Mouse (Mus musculus) liver, embryonic 11.5 days (tissue): ENCODE data around the gene Ephb2. TPM values are rescaled to one million over a fixed set of nuclear protein-coding genes. Genes with fewer than 3 reads are reported as not detected.

Experiments
- ATAC-seq: fragments of 200-750 bp; cut with Nextera tagmentation; replicated peaks from 2 replicates; pipeline ENCODE4 v1.8.0; 2017; ENCODE audit warnings: moderate number of reproducible peaks, mild to moderate bottlenecking, moderate TSS enrichment, moderate library complexity; ENCODE audit not compliant: low FRiP score
- DNase-seq: peaks from one replicate; pipeline ENCODE4 v3.0.0-alpha.2; 2017; ENCODE audit warnings: low spot score
- H3K27ac ChIP-seq: fragments of 300-500 bp; sonication (generic); 2 replicates; pipeline ENCODE4 v1.5.1; 2014; ENCODE audit warnings: mild to moderate bottlenecking, low read depth, low read length, control low read depth
- H3K27me3 ChIP-seq: fragments of 300-500 bp; sonication (generic); replicated peaks from 2 replicates; pipeline ENCODE4 v1.6.1; 2014; ENCODE audit warnings: low read length, mixed read lengths; ENCODE audit not compliant: control insufficient read depth, insufficient read depth
- H3K36me3 ChIP-seq: fragments of 300-500 bp; sonication (generic); 2 replicates; pipeline ENCODE4 v1.6.1; 2014; ENCODE audit warnings: mild to moderate bottlenecking, low read length, moderate library complexity, mixed read lengths; ENCODE audit not compliant: control insufficient read depth, insufficient read depth
- H3K4me1 ChIP-seq: fragments of 300-500 bp; sonication (generic); replicated peaks from 2 replicates; pipeline ENCODE4 v1.6.1; 2014; ENCODE audit warnings: low read length, mixed read lengths; ENCODE audit not compliant: control insufficient read depth, insufficient read depth
- H3K4me2 ChIP-seq: fragments of 300-500 bp; sonication (generic); 2 replicates; pipeline ENCODE4 v1.6.1; 2014; ENCODE audit warnings: mild to moderate bottlenecking, control low read depth, moderate library complexity
- H3K4me3 ChIP-seq: fragments of 300-500 bp; sonication (generic); 2 replicates; pipeline ENCODE4 v1.5.1; 2014; ENCODE audit warnings: low read depth, low read length, control low read depth
- H3K9ac ChIP-seq: fragments of 300-500 bp; sonication (generic); 2 replicates; pipeline ENCODE4 v1.6.1; 2014; ENCODE audit warnings: low read depth, low read length, control low read depth
- H3K9me3 ChIP-seq: fragments of 300-500 bp; sonication (generic); 2 replicates; pipeline ENCODE4 v1.6.1; 2016; ENCODE audit warnings: low read length, inconsistent platforms, mixed read lengths; ENCODE audit not compliant: control insufficient read depth
- WGBS: fragments of 180-500 bp; shearing (Covaris S2); extraction: QIAGEN DNeasy Blood & Tissue Kit; methylation state at CpG from one replicate; pipeline ENCODE4 v1.1.7; 2014; 5-methylcytosine and 5-hydroxymethylcytosine counted together
- polyA plus RNA-seq: library from polyadenylated mRNA; unstranded; fragments of >200 nt; fragmentation: Nextera tagmentation; extraction: Ambion mirVana; gene quantifications from 2 replicates; pipeline ENCODE4 v1.2.1, GENCODE M21; 2014

Ephb2 gene
- polyA plus RNA-seq, 1 experiment from 2014 or later, result 5.1 TPM

DNA sequence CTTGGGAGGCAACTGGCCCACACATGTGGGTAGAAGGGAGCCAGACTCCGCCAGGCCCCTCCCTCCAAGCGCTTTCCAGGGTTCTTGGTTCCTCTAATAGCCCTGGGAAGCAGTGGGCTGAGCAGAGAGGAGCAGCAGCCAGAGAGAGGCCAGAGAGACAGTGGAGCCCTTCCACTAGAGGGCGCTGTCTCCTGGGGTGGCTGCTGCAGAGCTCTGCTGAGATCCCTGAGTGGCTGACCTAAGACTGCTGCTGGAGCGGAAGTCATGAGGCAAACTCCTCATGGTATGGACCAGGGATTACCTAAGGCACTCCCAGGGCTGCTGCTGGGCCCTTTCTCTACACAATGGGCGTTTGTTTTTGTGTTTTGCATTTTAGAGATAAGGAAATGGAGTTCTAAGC is 20.4 kb downstream of the Ephb2 start:
- no peak for DNase-seq
- Histone ChIP-seq H3K36me3 (no peaks in the 10 kb centered on the region), H3K27ac (no peak overlapping the region), H3K4me3 (no peak overlapping the region), H3K27me3 (no peaks in the 10 kb centered on the region), H3K9ac (no peak overlapping the region), H3K4me1 (peaks cover 13% of the 10 kb centered on the region), H3K4me2 (no peak overlapping the region), H3K9me3 (no peaks in the 10 kb centered on the region)
- 56% methylated on average over 5 of the region's 5 CpGs for WGBS
- ATAC-seq, result no peak

DNA sequence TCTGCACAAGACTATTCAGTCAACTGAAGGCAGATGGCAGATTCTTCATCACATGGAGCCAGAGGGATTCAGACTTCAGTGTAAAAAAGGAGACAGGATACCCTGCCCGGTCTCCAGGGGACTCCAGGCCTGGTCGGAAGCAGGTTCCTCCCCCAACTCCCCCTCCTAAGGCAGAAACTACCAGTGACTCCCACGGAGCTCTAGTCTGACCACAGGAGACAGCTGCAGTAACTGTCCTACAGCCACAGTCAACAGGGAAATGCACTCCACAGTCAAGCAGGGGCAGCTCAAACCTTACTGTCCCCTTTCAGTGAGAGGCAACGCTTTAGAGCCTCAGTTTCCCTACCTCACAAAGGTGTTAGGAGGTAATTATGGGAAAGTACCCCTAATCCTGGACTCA is 23.2 kb downstream of the Ephb2 start:
- Histone ChIP-seq H3K36me3 (no peaks in the 10 kb centered on the region), H3K27me3 (no peaks in the 10 kb centered on the region), H3K9me3 (no peaks in the 10 kb centered on the region), H3K4me2 (no peak overlapping the region), H3K9ac (no peak overlapping the region), H3K4me1 (peaks cover 13% of the 10 kb centered on the region), H3K4me3 (no peak overlapping the region), H3K27ac (no peak overlapping the region)
- no peak for DNase-seq
- WGBS, result 51% methylated on average over 4 of the region's 4 CpGs
- no peak for ATAC-seq

DNA sequence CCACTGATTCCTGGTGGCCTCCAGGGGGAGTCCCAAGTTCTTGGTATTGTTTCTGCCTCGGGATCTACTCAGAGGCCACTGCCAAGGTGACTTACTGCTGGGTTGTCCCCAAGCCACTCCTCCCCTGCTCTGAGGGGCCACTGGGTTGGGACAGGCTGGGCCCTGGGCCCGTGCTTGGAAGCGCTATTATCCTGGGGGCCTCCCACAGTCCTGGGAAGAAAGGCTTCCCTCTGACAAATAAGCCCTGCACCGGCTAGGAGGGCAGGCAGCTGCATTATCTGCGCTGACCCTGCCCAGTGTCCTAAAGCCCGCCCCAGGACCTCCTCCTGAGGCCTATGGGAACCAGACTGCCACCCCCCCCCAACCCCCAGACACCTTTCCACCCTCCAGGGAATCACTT is 24.2 kb downstream of the Ephb2 start:
- Histone ChIP-seq H3K4me1 (peaks cover 20% of the 10 kb centered on the region), H3K27me3 (no peaks in the 10 kb centered on the region), H3K27ac (no peak overlapping the region), H3K9ac (no peak overlapping the region), H3K9me3 (no peaks in the 10 kb centered on the region), H3K4me2 (no peak overlapping the region), H3K4me3 (no peak overlapping the region), H3K36me3 (no peaks in the 10 kb centered on the region)
- ATAC-seq (no peak; the same call in 1 of the 2 replicates), DNase-seq (no peak)
- 41% methylated on average over 5 of the region's 6 CpGs for WGBS

DNA sequence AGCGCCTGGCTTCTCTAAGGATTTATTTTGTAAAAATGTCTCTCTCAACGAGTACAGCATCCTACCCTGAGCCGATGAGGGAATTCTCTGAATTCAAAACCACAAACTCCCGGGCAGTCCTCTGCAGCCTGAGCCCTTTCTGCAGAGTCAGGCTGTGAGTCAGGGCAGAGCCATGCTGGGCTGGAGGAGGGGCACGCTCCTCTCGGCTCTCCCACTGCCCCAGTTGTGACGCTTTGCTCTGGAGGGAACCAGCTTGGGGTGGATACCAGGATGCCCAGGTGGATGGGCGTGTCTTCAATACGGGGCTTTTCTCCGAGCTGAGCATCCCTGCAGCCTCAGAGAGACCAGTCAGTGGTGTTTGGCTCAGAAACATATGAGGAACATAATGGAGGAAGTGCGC is 27.3 kb downstream of the Ephb2 start:
- Histone ChIP-seq H3K9ac (no peak overlapping the region), H3K4me1 (peaks cover 23% of the 10 kb centered on the region), H3K4me2 (no peak overlapping the region), H3K4me3 (no peak overlapping the region), H3K27me3 (no peaks in the 10 kb centered on the region), H3K36me3 (no peaks in the 10 kb centered on the region), H3K9me3 (no peaks in the 10 kb centered on the region), H3K27ac (no peak overlapping the region)
- no peak for DNase-seq
- WGBS, result 29% methylated on average over 11 of the region's 11 CpGs
- ATAC-seq, result no peak

DNA sequence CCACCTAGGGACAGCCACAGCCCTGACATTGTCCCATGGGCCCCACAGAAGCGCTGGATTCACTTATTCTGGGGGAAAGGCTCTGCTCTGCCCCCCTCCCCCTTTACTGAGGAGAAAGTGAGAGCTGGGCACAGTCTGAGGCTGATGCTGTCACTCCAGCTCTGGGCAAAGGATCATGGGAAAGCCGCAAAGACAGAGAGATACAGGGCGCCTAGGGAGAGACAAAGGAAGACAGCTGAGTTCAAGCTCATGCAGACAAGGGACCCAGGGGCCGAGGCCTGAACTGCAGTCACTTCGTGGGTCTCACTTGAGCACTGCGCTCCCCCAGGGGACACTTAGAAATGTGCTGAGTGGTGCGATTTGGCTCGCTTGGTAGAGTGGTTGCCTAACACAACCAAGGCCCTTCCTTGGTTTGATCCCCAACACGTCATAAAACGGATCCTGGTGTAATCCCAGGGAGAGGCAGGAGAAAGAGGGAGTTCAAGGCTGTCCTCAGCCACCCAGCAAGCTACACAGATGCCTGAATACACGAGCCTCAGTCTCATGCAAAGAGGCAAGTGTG is 28.3 kb downstream of the Ephb2 start:
- 64% methylated on average over 11 of the region's 11 CpGs for WGBS
- DNase-seq (no peak), ATAC-seq (no peak)
- H3K27me3 ChIP-seq, result no peaks in the 10 kb centered on the region
- no peak overlapping the region for H3K9ac ChIP-seq
- H3K36me3 ChIP-seq, result no peaks in the 10 kb centered on the region
- no peak overlapping the region for H3K27ac ChIP-seq
- no peak overlapping the region for H3K4me2 ChIP-seq
- H3K4me3 ChIP-seq, result no peak overlapping the region
- no peaks in the 10 kb centered on the region for H3K9me3 ChIP-seq
- peaks cover 24% of the 10 kb centered on the region for H3K4me1 ChIP-seq

DNA sequence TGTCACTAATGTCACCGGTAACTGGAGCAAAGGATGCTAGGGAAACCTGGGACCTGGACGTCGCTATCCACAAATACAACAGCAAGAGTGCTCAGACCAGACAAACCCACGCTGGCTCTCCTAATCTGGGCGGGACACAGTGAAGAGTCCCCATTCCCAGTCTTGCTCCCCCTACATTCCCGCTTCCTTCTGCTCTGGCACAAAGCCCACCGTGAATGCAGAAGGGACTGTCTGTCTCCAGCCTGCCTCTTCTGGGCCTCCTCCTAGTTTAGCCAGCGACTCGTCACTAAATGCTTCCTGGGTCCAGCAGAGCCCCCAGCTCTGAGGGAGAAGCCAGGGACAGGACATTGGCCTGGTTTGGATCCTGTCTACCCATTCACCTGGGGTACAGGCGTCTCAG is 29.5 kb downstream of the Ephb2 start:
- H3K9ac ChIP-seq, result no peak overlapping the region
- no peaks in the 10 kb centered on the region for H3K27me3 ChIP-seq
- DNase-seq (no peak), ATAC-seq (no peak)
- no peak overlapping the region for H3K4me2 ChIP-seq
- H3K27ac ChIP-seq, result no peak overlapping the region
- no peaks in the 10 kb centered on the region for H3K9me3 ChIP-seq
- H3K4me3 ChIP-seq, result no peak overlapping the region
- peaks cover 17% of the 10 kb centered on the region for H3K4me1 ChIP-seq
- WGBS, result 67% methylated on average over 10 of the region's 10 CpGs
- no peaks in the 10 kb centered on the region for H3K36me3 ChIP-seq

DNA sequence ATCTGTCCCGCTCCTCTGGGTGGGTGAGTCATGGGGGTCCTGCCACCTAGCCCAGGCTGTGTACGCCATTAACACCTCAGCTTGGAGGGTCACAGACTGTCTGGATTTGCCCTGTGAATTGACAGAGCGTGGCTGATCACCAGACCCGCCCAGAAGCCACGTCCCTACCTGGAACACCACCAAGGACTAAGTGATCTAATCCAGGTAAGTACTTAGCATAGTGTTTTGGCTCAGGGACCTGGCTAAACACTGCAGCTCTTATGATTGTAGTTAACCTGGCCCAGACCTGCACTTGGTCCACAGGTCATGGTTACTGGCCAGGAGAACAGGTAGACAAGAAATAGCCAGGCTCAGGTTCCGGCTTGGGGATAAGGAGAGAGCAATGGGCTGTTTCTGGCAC is 31.4 kb downstream of the Ephb2 start:
- Histone ChIP-seq H3K4me1 (peaks cover 16% of the 10 kb centered on the region), H3K4me3 (no peak overlapping the region), H3K27me3 (no peaks in the 10 kb centered on the region), H3K9me3 (no peaks in the 10 kb centered on the region), H3K36me3 (no peaks in the 10 kb centered on the region), H3K9ac (no peak overlapping the region), H3K4me2 (no peak overlapping the region), H3K27ac (no peak overlapping the region)
- DNase-seq (no peak), ATAC-seq (no peak)
- 82% methylated on average over 6 of the region's 6 CpGs for WGBS

DNA sequence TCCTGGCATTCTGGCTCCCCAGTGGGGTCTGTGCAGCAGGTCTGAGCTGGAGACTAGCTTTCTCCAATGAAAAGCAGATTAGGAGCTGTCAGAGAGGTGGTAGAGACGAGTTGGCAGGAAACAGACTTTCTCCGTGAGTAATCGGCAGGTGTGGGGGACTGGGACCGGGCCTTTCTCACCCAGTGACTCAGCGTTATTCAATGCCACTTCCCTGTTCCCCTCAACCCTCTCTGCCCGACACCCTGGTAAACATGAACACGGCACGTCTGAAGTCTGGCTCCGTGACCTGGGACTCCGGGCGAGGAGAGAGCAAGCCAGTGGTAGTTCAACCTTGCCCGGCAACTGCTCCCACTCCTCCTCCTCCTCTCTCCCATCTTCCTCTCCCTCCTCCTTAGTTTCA is 33.3 kb downstream of the Ephb2 start:
- no peak overlapping the region for H3K9ac ChIP-seq
- ATAC-seq (no peak), DNase-seq (no peak)
- peaks cover 30% of the 10 kb centered on the region for H3K4me1 ChIP-seq
- H3K4me2 ChIP-seq, result no peak overlapping the region
- H3K36me3 ChIP-seq, result no peaks in the 10 kb centered on the region
- no peak overlapping the region for H3K4me3 ChIP-seq
- H3K27ac ChIP-seq, result 0 out of 2 replicates have a peak overlapping the region, but pooled peaks have one; percentile 38
- WGBS, result 30% methylated on average over 12 of the region's 12 CpGs
- no peaks in the 10 kb centered on the region for H3K27me3 ChIP-seq
- H3K9me3 ChIP-seq, result no peaks in the 10 kb centered on the region

DNA sequence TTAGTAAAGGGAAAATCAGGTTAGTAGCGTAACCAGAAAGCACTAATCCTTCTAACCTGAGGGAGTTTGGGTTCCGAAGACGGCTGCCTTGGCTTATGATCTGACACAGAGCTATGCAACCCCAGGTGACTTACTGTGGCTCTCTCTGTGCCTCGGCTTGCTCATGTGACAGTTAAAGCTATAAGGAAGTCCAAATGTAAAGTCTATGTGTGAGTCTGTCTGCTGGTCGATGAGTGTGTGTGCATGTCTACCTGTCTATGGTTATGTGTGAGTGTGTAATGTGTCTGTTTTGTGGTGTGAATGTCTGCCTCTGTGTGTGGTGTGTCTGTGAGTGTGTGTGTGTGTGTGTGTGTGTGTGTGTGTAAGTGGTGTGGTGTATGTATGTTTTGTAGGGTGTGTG is 33.8 kb downstream of the Ephb2 start:
- 75% methylated on average over 5 of the region's 5 CpGs for WGBS
- Histone ChIP-seq H3K9ac (no peak overlapping the region), H3K4me1 (peaks cover 28% of the 10 kb centered on the region), H3K4me2 (no peak overlapping the region), H3K36me3 (no peaks in the 10 kb centered on the region), H3K27ac (0 out of 2 replicates have a peak overlapping the region, but pooled peaks have one; percentile 38), H3K4me3 (no peak overlapping the region), H3K27me3 (no peaks in the 10 kb centered on the region), H3K9me3 (no peaks in the 10 kb centered on the region)
- no peak for DNase-seq
- no peak for ATAC-seq
